Mouse (Mus musculus): ENCODE results near the gene Synpr. TPM values are rescaled to one million over a fixed set of nuclear protein-coding genes. Genes with fewer than 3 reads are reported as not detected.

Synpr gene
- polyA plus RNA-seq, 1 experiment from 2014 or later: 2.5 TPM

GRCm38 (mm10) chr14:13361184-13361583 is 76.6 kb downstream of the Synpr start:
- Histone ChIP-seq H3K36me3 (replicated peaks) (no peaks in the 10 kb centered on the region), H3K9me3 (no peaks in the 10 kb centered on the region), H3K27ac (no peak overlapping the region), H3K27me3 (ENCODE audit: poor library complexity, severe bottlenecking) (no peaks in the 10 kb centered on the region), H3K4me3 (no peak overlapping the region), H3K4me1 (peaks cover 4% of the 10 kb centered on the region; the same call in 1 of the 2 replicates)
- DNase-seq (ENCODE audit: extremely low spot score, low spot score): no peak

GRCm38 (mm10) chr14:13361642-13362041 is 77.1 kb downstream of the Synpr start:
- WGBS: 87% methylated on average over 3 of the region's 3 CpGs
- no peak for DNase-seq (ENCODE audit: extremely low spot score, low spot score)
- Histone ChIP-seq H3K27me3 (ENCODE audit: poor library complexity, severe bottlenecking) (no peaks in the 10 kb centered on the region), H3K27ac (no peak overlapping the region), H3K36me3 (replicated peaks) (no peaks in the 10 kb centered on the region), H3K4me3 (no peak overlapping the region), H3K4me1 (peaks cover 4% of the 10 kb centered on the region; the same call in 1 of the 2 replicates), H3K9me3 (no peaks in the 10 kb centered on the region)

GRCm38 (mm10) chr14:13368309-13368708 is 83.7 kb downstream of the Synpr start:
- H3K4me3 ChIP-seq: no peak overlapping the region
- DNase-seq (ENCODE audit: extremely low spot score, low spot score): no peak
- H3K27me3 ChIP-seq (ENCODE audit: poor library complexity, severe bottlenecking): no peaks in the 10 kb centered on the region
- peaks cover under 1% of the 10 kb centered on the region; the same call in 1 of the 2 replicates for H3K4me1 ChIP-seq
- no peak overlapping the region for H3K27ac ChIP-seq
- 72% methylated on average over 3 of the region's 3 CpGs for WGBS
- H3K36me3 ChIP-seq (replicated peaks): no peaks in the 10 kb centered on the region
- no peaks in the 10 kb centered on the region for H3K9me3 ChIP-seq

- DNase-seq (ENCODE audit: extremely low spot score, low spot score): no peak
- no peaks in the 10 kb centered on the region for H3K27me3 ChIP-seq (ENCODE audit: poor library complexity, severe bottlenecking)
- no peaks in the 10 kb centered on the region for H3K36me3 ChIP-seq (replicated peaks)
- WGBS: 68% methylated on average over 7 of the region's 7 CpGs
- no peak overlapping the region for H3K27ac ChIP-seq
- no peaks in the 10 kb centered on the region for H3K4me1 ChIP-seq
- no peak overlapping the region for H3K4me3 ChIP-seq
- H3K9me3 ChIP-seq: no peaks in the 10 kb centered on the region
Measured at GRCm38 (mm10) chr14:13389081-13389480, 104.5 kb downstream of the Synpr start.

GRCm38 (mm10) chr14:13389954-13390353 is 105.4 kb downstream of the Synpr start:
- WGBS: 89% methylated on average over 5 of the region's 5 CpGs
- H3K27me3 ChIP-seq (ENCODE audit: poor library complexity, severe bottlenecking): no peaks in the 10 kb centered on the region
- H3K9me3 ChIP-seq: no peaks in the 10 kb centered on the region
- no peak overlapping the region for H3K27ac ChIP-seq
- no peak for DNase-seq (ENCODE audit: extremely low spot score, low spot score)
- no peak overlapping the region for H3K4me3 ChIP-seq
- H3K4me1 ChIP-seq: no peaks in the 10 kb centered on the region
- H3K36me3 ChIP-seq (replicated peaks): no peaks in the 10 kb centered on the region

- no peaks in the 10 kb centered on the region for H3K27me3 ChIP-seq (ENCODE audit: poor library complexity, severe bottlenecking)
- DNase-seq (ENCODE audit: extremely low spot score, low spot score): no peak
- H3K36me3 ChIP-seq (replicated peaks): no peaks in the 10 kb centered on the region
- 67% methylated on average over 6 of the region's 6 CpGs for WGBS
- no peak overlapping the region for H3K4me3 ChIP-seq
- no peak overlapping the region for H3K27ac ChIP-seq
- no peaks in the 10 kb centered on the region for H3K9me3 ChIP-seq
- no peaks in the 10 kb centered on the region for H3K4me1 ChIP-seq
Measured at GRCm38 (mm10) chr14:13399226-13400020, 114.8 kb downstream of the Synpr start.

- H3K4me3 ChIP-seq: no peak overlapping the region
- WGBS: 85% methylated on average over 1 of the region's 1 CpGs
- DNase-seq (ENCODE audit: extremely low spot score, low spot score): no peak
- H3K27me3 ChIP-seq (ENCODE audit: poor library complexity, severe bottlenecking): no peaks in the 10 kb centered on the region
- no peak overlapping the region for H3K27ac ChIP-seq
- no peaks in the 10 kb centered on the region for H3K36me3 ChIP-seq (replicated peaks)
- H3K9me3 ChIP-seq: no peaks in the 10 kb centered on the region
- no peaks in the 10 kb centered on the region for H3K4me1 ChIP-seq
Measured at GRCm38 (mm10) chr14:13411636-13412035, 127.1 kb downstream of the Synpr start.

GRCm38 (mm10) chr14:13440723-13441122 is 156.1 kb downstream of the Synpr start:
- no peaks in the 10 kb centered on the region for H3K36me3 ChIP-seq (replicated peaks)
- H3K27ac ChIP-seq: no peak overlapping the region
- H3K27me3 ChIP-seq (ENCODE audit: poor library complexity, severe bottlenecking): no peaks in the 10 kb centered on the region
- H3K9me3 ChIP-seq: no peaks in the 10 kb centered on the region
- H3K4me1 ChIP-seq: peaks cover 5% of the 10 kb centered on the region
- no peak overlapping the region for H3K4me3 ChIP-seq
- DNase-seq (ENCODE audit: extremely low spot score, low spot score): no peak
- 87% methylated on average over 6 of the region's 6 CpGs for WGBS

- H3K27me3 ChIP-seq (ENCODE audit: poor library complexity, severe bottlenecking): no peaks in the 10 kb centered on the region
- H3K9me3 ChIP-seq: no peaks in the 10 kb centered on the region
- 17% methylated on average over 2 of the region's 2 CpGs for WGBS
Measured at GRCm38 (mm10) chr14:13444908-13445307, 160.3 kb downstream of the Synpr start.

GRCm38 (mm10) chr14:13453461-13454204 is 169.1 kb downstream of the Synpr start:
- Histone ChIP-seq H3K27me3 (ENCODE audit: poor library complexity, severe bottlenecking) (no peaks in the 10 kb centered on the region), H3K4me3 (no peak overlapping the region), H3K9me3 (no peaks in the 10 kb centered on the region), H3K36me3 (replicated peaks) (no peaks in the 10 kb centered on the region), H3K4me1 (peaks cover 15% of the 10 kb centered on the region), H3K27ac (no peak overlapping the region)
- no peak for DNase-seq (ENCODE audit: extremely low spot score, low spot score)
- 53% methylated on average over 3 of the region's 3 CpGs for WGBS

More at GRCm38 (mm10) chr14:13444908-13445307, 160.3 kb downstream of the Synpr start:
- H3K36me3 ChIP-seq (replicated peaks): no peaks in the 10 kb centered on the region
- no peak overlapping the region for H3K27ac ChIP-seq
- H3K4me1 ChIP-seq: peaks cover 10% of the 10 kb centered on the region
- DNase-seq (ENCODE audit: extremely low spot score, low spot score): no peak
- H3K4me3 ChIP-seq: no peak overlapping the region

- no peaks in the 10 kb centered on the region for H3K9me3 ChIP-seq
- no peak for DNase-seq (ENCODE audit: extremely low spot score, low spot score)
- H3K4me1 ChIP-seq: peaks cover 10% of the 10 kb centered on the region
- no peak overlapping the region for H3K27ac ChIP-seq
- no peak overlapping the region for H3K4me3 ChIP-seq
- H3K27me3 ChIP-seq (ENCODE audit: poor library complexity, severe bottlenecking): no peaks in the 10 kb centered on the region
- no peaks in the 10 kb centered on the region for H3K36me3 ChIP-seq (replicated peaks)
Measured at GRCm38 (mm10) chr14:13454991-13455390, 170.4 kb downstream of the Synpr start.

GRCm38 (mm10) chr14:13459333-13459732 is 174.8 kb downstream of the Synpr start:
- WGBS: 29% methylated on average over 1 of the region's 1 CpGs
- Histone ChIP-seq H3K9me3 (no peaks in the 10 kb centered on the region), H3K4me3 (no peak overlapping the region), H3K4me1 (peaks cover 10% of the 10 kb centered on the region), H3K36me3 (replicated peaks) (no peaks in the 10 kb centered on the region), H3K27ac (no peak overlapping the region), H3K27me3 (ENCODE audit: poor library complexity, severe bottlenecking) (no peaks in the 10 kb centered on the region)
- no peak for DNase-seq (ENCODE audit: extremely low spot score, low spot score)

- Histone ChIP-seq H3K36me3 (replicated peaks) (no peaks in the 10 kb centered on the region), H3K9me3 (no peaks in the 10 kb centered on the region), H3K27me3 (ENCODE audit: poor library complexity, severe bottlenecking) (no peaks in the 10 kb centered on the region), H3K4me1 (no peaks in the 10 kb centered on the region), H3K27ac (no peak overlapping the region), H3K4me3 (no peak overlapping the region)
- 85% methylated on average over 2 of the region's 2 CpGs for WGBS
- DNase-seq (ENCODE audit: extremely low spot score, low spot score): no peak
Measured at GRCm38 (mm10) chr14:13469211-13469610, 184.6 kb downstream of the Synpr start.
